Comparison of ENCODE assay signal across 16 mouse cellular contexts in the genomic region with DNA sequence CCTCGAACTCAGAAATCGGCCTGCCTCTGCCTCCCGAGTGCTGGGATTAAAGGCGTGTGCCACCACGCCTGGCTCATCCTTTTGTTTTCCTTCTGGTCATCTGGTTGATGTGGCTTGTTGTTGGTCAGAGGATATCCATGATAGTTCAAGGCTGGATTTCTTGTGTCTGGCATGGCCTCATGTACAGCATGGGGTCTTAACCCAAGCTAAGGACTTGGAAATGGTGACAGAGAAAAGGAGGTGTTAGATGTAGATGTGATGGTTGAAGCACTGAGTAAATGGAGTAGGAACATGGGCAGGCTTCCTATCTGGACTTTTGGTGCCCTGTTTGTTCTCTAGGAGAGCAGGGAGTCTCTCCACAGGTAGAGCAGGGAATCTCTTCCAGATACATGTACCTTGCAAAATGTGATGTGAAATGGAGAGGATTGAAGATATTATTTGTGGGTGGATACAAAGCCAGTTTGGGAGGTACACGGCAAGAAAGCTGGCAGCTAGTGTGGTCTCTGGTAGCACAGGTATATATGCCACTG. TPM values are rescaled to one million over a fixed set of nuclear protein-coding genes. Genes with fewer than 3 reads are reported as not detected.
DNase-seq lines count a peak whose midpoint lies in the region; ATAC-seq and TF ChIP-seq lines count a peak whose summit lies in the region.
"Had no signal": no experiment of that assay in that cellular context is flagged by ENCODE, and none has a peak within 500 bp of the region (broad histone marks: within the 10 kb centered on the region; RNA-seq: fewer than 3 reads in every experiment).

No protein-coding gene starts in this region.

- no peak for TF ChIP-seq CTCF in midbrain, postnatal 0 days (IDR thresholded peaks at IDR 0.05)

- no peak overlapping the region for H3K4me3 ChIP-seq in hindbrain, embryonic 12.5 days
- H3K4me3 ChIP-seq in hindbrain, embryonic 16.5 days (ENCODE audit: low read length) = no peak overlapping the region
- no peak overlapping the region for H3K4me3 ChIP-seq in midbrain, postnatal 0 days (ENCODE audit: low read depth, low read length)
- H3K4me3 ChIP-seq: layer of hippocampus, adult 2 months had no signal

- H3K4me2 ChIP-seq in hindbrain, embryonic 12.5 days (replicated peaks) = no peak overlapping the region
- H3K4me2 ChIP-seq in hindbrain, embryonic 16.5 days (ENCODE audit: low read length) = no peak overlapping the region
- H3K4me2 ChIP-seq in midbrain, postnatal 0 days (ENCODE audit: low read depth, low read length, poor library complexity, severe bottlenecking) = no peak overlapping the region

- no peaks in the 10 kb centered on the region for H3K27me3 ChIP-seq in hindbrain, embryonic 12.5 days
- H3K27me3 ChIP-seq in hindbrain, embryonic 16.5 days (replicated peaks; ENCODE audit: control insufficient read depth, insufficient read depth, low read length) = no peaks in the 10 kb centered on the region
- H3K27me3 ChIP-seq in midbrain, postnatal 0 days (ENCODE audit: insufficient read depth, low read length) = no peaks in the 10 kb centered on the region

- H3K4me1 ChIP-seq in hindbrain, embryonic 12.5 days = no peaks in the 10 kb centered on the region
- no peaks in the 10 kb centered on the region for H3K4me1 ChIP-seq in hindbrain, embryonic 16.5 days (ENCODE audit: control insufficient read depth, insufficient read depth, low read depth, low read length)
- no peaks in the 10 kb centered on the region for H3K4me1 ChIP-seq in midbrain, postnatal 0 days (ENCODE audit: insufficient read depth, low read length)

- peak; percentile 46; the same call in 1 of the 2 replicates for ATAC-seq in hindbrain, embryonic 12.5 days (ENCODE audit: low FRiP score)
- ATAC-seq in hindbrain, embryonic 16.5 days = no peak
- 0 out of 2 replicates have a peak, but pooled peaks have one; percentile 23 for ATAC-seq in midbrain, postnatal 0 days (ENCODE audit: low FRiP score)
- ATAC-seq: intestine, postnatal 0 days had no signal

- H3K27ac ChIP-seq in hindbrain, embryonic 12.5 days = no peak overlapping the region
- no peak overlapping the region for H3K27ac ChIP-seq in hindbrain, embryonic 16.5 days (ENCODE audit: low read depth, low read length)
- no peak overlapping the region for H3K27ac ChIP-seq in midbrain, postnatal 0 days (ENCODE audit: low read depth, low read length)
- H3K27ac ChIP-seq: layer of hippocampus, adult 2 months had no signal

- DNase-seq in 416B (ENCODE audit: low read depth) = peak; percentile 2
- peak; percentile 3 for DNase-seq in CD4-positive helper T cell, adult 2 months (ENCODE audit: low read depth, low spot score)
- no peak for DNase-seq in midbrain, postnatal 0 days (ENCODE audit: low spot score)
- DNase-seq in frontal cortex, postnatal 14 days (ENCODE audit: low spot score in 2 of 2) = no peak
- no peak for DNase-seq in cerebellum, postnatal 4 days (ENCODE audit: low spot score in 2 of 2)
- no peak for DNase-seq in adrenal gland, postnatal 36 days
- DNase-seq: cerebellum, adult 8-10 months; lung, adult 18-20 months; right cerebral cortex, postnatal 4 days had no signal

- H3K9me3 ChIP-seq in hindbrain, embryonic 12.5 days (replicated peaks) = peaks cover 15% of the 10 kb centered on the region
- H3K9me3 ChIP-seq in hindbrain, embryonic 16.5 days (ENCODE audit: control insufficient read depth, low read length) = peaks cover 10% of the 10 kb centered on the region; the same call in 1 of the 2 replicates
- H3K9me3 ChIP-seq in midbrain, postnatal 0 days (ENCODE audit: low read length) = peaks cover 9% of the 10 kb centered on the region
- H3K9me3 ChIP-seq: G1E had no signal

- H3K9ac ChIP-seq in hindbrain, embryonic 12.5 days = no peak overlapping the region
- no peak overlapping the region for H3K9ac ChIP-seq in hindbrain, embryonic 16.5 days (ENCODE audit: low read depth, low read length)
- no peak overlapping the region for H3K9ac ChIP-seq in midbrain, postnatal 0 days (replicated peaks; ENCODE audit: low read length, poor library complexity, severe bottlenecking)

- 77% methylated on average over 6 of the region's 6 CpGs for WGBS in hindbrain, embryonic 12.5 days
- WGBS in hindbrain, embryonic 16.5 days = 79% methylated on average over 6 of the region's 6 CpGs
- 73% methylated on average over 6 of the region's 6 CpGs for WGBS in midbrain, postnatal 0 days

- no peaks in the 10 kb centered on the region for H3K36me3 ChIP-seq in hindbrain, embryonic 12.5 days
- H3K36me3 ChIP-seq in hindbrain, embryonic 16.5 days (ENCODE audit: control insufficient read depth, insufficient read depth, low read length) = no peaks in the 10 kb centered on the region
- no peaks in the 10 kb centered on the region for H3K36me3 ChIP-seq in midbrain, postnatal 0 days (ENCODE audit: insufficient read depth, low read length)
- H3K36me3 ChIP-seq: G1E had no signal

RNA-seq across cellular contexts. Expression of a gene that starts 46.3 kb away (rescaled TPM):
- polyA plus RNA-seq in hindbrain, embryonic 12.5 days (2016; fragmentation: Nextera tagmentation; extraction: Ambion mirVana) = not detected in 2 replicates
- not detected in 2 replicates for polyA plus RNA-seq in hindbrain, embryonic 16.5 days (2015; fragmentation: Nextera tagmentation; extraction: Ambion mirVana)
- not detected in 2 replicates for total RNA-seq in midbrain, postnatal 0 days (2014; rRNA removed)
- polyA plus RNA-seq in midbrain, postnatal 0 days (2015; fragmentation: Nextera tagmentation; extraction: Ambion mirVana) = not detected in 2 replicates
- total RNA-seq in adrenal gland, postnatal 36 days (2021) = not detected
- total RNA-seq: heart, adult 8-10 months; layer of hippocampus, adult 2 months; megakaryocyte progenitor cell, adult 5-6 weeks had no signal
- polyA plus RNA-seq: G1E; intestine, postnatal 0 days had no signal

RNA-seq across cellular contexts. Expression of a gene that starts 48.8 kb away (rescaled TPM):
- polyA plus RNA-seq in hindbrain, embryonic 12.5 days (2016; fragmentation: Nextera tagmentation; extraction: Ambion mirVana) = not detected in 2 replicates
- polyA plus RNA-seq in hindbrain, embryonic 16.5 days (2015; fragmentation: Nextera tagmentation; extraction: Ambion mirVana) = not detected in 2 replicates
- not detected in 2 replicates for total RNA-seq in midbrain, postnatal 0 days (2014; rRNA removed)
- polyA plus RNA-seq in midbrain, postnatal 0 days (2015; fragmentation: Nextera tagmentation; extraction: Ambion mirVana) = not detected in 2 replicates
- total RNA-seq in adrenal gland, postnatal 36 days (2021) = not detected
- total RNA-seq: heart, adult 8-10 months; layer of hippocampus, adult 2 months; megakaryocyte progenitor cell, adult 5-6 weeks had no signal
- polyA plus RNA-seq: G1E; intestine, postnatal 0 days had no signal

Comparison
In these comparisons a context has a peak if more than half of its experiments do, and no peak if none do; other contexts are left out.
1. DNase-seq: peak in 416B (single experiment) and CD4-positive helper T cell, adult 2 months (single experiment); none in midbrain, postnatal 0 days (single experiment), frontal cortex, postnatal 14 days (0 of 2), cerebellum, postnatal 4 days (0 of 2) and adrenal gland, postnatal 36 days (0 of 2).